Mouse (Mus musculus) stomach, postnatal 0 days (tissue): ENCODE measurements around the gene Isca1. TPM values are rescaled to one million over a fixed set of nuclear protein-coding genes. Genes with fewer than 3 reads are reported as not detected.
"Not testable (repeated sequence)": the region's sequence is repeated elsewhere in the genome, so short reads cannot be mapped to it uniquely, and the experiment has no call there.

Source experiments
- ATAC-seq: fragments of 200-750 bp; cut with Nextera tagmentation; 2 replicates; pipeline ENCODE4 v1.8.0; 2017; ENCODE audit not compliant: low FRiP score, low TSS enrichment
- DNase-seq: peaks from one replicate; pipeline ENCODE4 v3.0.0-alpha.2; 2016; ENCODE audit warnings: low spot score
- H3K27ac ChIP-seq: fragments of 300-500 bp; sonication (generic); replicated peaks from 2 replicates; pipeline ENCODE4 v1.5.1; 2014; ENCODE audit warnings: mild to moderate bottlenecking, control low read depth
- H3K27me3 ChIP-seq: fragments of 300-500 bp; sonication (generic); 2 replicates; pipeline ENCODE4 v1.6.1; 2014; ENCODE audit warnings: low read length; ENCODE audit not compliant: control insufficient read depth, insufficient read depth
- H3K36me3 ChIP-seq: fragments of 300-500 bp; sonication (generic); 2 replicates; pipeline ENCODE4 v1.6.1; 2014; ENCODE audit warnings: low read length, mixed read lengths; ENCODE audit not compliant: control insufficient read depth, insufficient read depth
- H3K4me1 ChIP-seq: fragments of 300-500 bp; sonication (generic); replicated peaks from 2 replicates; pipeline ENCODE4 v1.6.1; 2014; ENCODE audit warnings: antibody characterized with exemption; ENCODE audit not compliant: control insufficient read depth, insufficient read depth
- H3K4me2 ChIP-seq: fragments of 300-500 bp; sonication (generic); replicated peaks from 2 replicates; pipeline ENCODE4 v1.6.1; 2014; ENCODE audit warnings: low read depth, mild to moderate bottlenecking, control low read depth, moderate library complexity
- H3K4me3 ChIP-seq: fragments of 300-500 bp; sonication (generic); 2 replicates; pipeline ENCODE4 v1.5.1; 2014; ENCODE audit warnings: low read depth, low read length, control low read depth
- H3K9ac ChIP-seq: fragments of 300-500 bp; sonication (generic); 2 replicates; pipeline ENCODE4 v1.6.1; 2014; ENCODE audit warnings: mild to moderate bottlenecking, low read length, control low read depth, mixed read lengths
- H3K9me3 ChIP-seq: fragments of 300-500 bp; sonication (generic); 2 replicates; pipeline ENCODE4 v1.6.1; 2016; ENCODE audit warnings: low read length; ENCODE audit not compliant: control insufficient read depth
- CTCF ChIP-seq: IDR thresholded peaks from 2 replicates; pipeline ENCODE4 v1.5.1; 2016; ENCODE audit warnings: antibody characterized with exemption, low read depth, mild to moderate bottlenecking, moderate library complexity
- EP300 ChIP-seq: optimal IDR thresholded peaks from 2 replicates; pipeline ENCODE3; 2016; ENCODE audit warnings: antibody characterized with exemption
- WGBS: fragments of 180-500 bp; shearing (Covaris S2); extraction: QIAGEN DNeasy Blood & Tissue Kit; methylation state at CpG from one replicate; pipeline ENCODE4 v1.1.7; 2014; 5-methylcytosine and 5-hydroxymethylcytosine counted together
- polyA plus RNA-seq: library from polyadenylated mRNA; unstranded; fragments of >200 nt; fragmentation: Nextera tagmentation; extraction: Ambion mirVana; gene quantifications from 2 replicates; pipeline ENCODE4 v1.2.1, GENCODE M21; 2015

The Isca1 gene
- polyA plus RNA-seq, 1 experiment from 2014 or later: 73.4 TPM

DNA sequence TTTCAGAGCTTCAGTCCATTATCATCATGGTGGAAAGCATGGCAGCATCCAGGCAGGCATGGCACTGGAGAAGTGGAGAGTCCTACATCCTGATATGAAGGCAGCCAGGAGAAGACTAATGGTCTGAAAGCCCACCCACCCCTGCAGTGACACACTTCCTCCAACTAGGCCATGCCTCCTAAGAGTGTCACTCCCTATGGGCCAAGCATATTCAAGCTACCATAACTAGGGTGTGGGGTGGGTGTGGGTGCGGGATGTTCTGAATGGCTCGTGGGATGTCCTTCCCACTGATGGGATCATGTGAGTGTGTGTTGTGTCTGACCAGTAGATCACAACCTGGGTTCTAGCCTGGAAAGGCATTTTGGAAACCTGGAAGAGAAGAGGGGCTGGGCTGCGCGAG lies 35.7 kb downstream of the Isca1 start:
- Histone ChIP-seq H3K36me3 (no peaks in the 10 kb centered on the region), H3K4me2 (no peak overlapping the region), H3K9me3 (no peaks in the 10 kb centered on the region), H3K4me3 (no peak overlapping the region), H3K9ac (no peak overlapping the region), H3K4me1 (no peaks in the 10 kb centered on the region), H3K27me3 (no peaks in the 10 kb centered on the region), H3K27ac (no peak overlapping the region)
- DNase-seq (no peak), ATAC-seq (no peak)
- TF ChIP-seq CTCF (no peak), EP300 (no peak)
- 86% methylated on average over 2 of the region's 4 CpGs for WGBS

DNA sequence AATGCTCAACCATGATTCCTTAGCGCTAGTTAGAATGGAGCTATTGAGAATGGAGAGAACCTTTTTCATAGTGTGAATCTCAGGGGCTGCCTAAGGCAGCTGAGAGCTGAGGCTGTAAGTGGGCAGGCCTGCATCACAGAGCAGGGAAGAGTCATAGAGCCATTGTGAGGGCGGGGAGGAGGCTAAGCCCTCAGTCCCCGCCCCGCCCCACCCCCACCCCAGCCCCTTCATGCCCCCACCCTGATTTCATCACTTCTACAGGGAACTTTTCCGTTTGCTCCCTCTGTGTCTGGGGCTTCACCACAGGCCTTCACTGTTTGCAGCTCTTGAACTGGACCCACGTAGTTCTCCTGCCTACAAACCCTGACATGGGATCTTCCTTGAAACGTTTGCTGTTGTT lies 38.0 kb downstream of the Isca1 start, which contains the start of gene Spata31d1d:
Gene Spata31d1d, minus strand, starts transcription at position 101 of the 400 bp plus-strand sequence.
- 39% methylated on average over 7 of the region's 7 CpGs for WGBS
- no peak for DNase-seq
- Histone ChIP-seq H3K9me3 (no peaks in the 10 kb centered on the region), H3K27me3 (no peaks in the 10 kb centered on the region), H3K36me3 (no peaks in the 10 kb centered on the region), H3K4me1 (no peaks in the 10 kb centered on the region), H3K4me3 (no peak within 1 kb of the TSS), H3K27ac (no peak within 1 kb of the TSS), H3K4me2 (no peak within 1 kb of the TSS), H3K9ac (no peak within 1 kb of the TSS)
- ATAC-seq: no peak
- TF ChIP-seq CTCF (no peak), EP300 (no peak)

DNA sequence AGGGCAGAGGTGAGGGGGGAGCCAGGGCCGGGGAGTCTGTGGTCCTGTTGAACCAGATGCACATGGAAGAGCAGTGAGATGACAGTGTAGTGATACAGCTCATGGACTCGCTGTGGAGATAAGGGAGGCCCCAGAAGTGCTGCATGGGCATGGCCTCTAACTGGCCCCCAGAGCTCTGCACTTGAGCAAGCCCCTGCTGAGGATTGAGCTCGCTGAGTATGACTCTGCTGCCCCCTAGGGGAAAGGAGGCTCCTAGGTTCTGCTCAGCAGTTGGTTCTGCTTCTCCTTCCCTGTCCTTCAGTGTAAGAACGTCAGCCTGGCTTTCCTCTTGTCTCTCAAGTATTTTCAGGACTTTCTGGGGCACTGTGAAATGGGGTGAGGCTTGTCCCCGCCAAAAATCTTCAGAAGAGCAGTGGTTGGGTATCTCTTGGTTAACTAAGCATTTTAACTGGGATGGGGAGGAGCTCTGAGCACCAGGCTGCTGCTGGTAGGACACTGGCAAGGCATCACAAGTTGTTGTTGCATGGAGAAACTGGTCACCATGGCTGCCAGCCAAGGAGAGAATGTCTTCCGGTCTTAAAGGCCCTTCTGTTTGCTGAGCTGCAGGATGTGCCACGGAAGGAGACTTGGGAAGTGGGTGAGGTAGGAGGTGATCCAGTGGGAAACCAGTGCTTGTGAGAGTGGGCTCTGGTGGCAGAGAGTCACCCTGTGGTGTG lies 41.1 kb downstream of the Isca1 start:
- H3K27me3 ChIP-seq: no peaks in the 10 kb centered on the region
- H3K36me3 ChIP-seq: no peaks in the 10 kb centered on the region
- 21% methylated on average over 7 of the region's 7 CpGs for WGBS
- no peaks in the 10 kb centered on the region for H3K4me1 ChIP-seq
- no peak overlapping the region for H3K27ac ChIP-seq
- TF ChIP-seq CTCF (peak; percentile 98), EP300 (no peak)
- no peak overlapping the region for H3K9ac ChIP-seq
- peak; percentile 82 for DNase-seq
- no peak overlapping the region for H3K4me3 ChIP-seq
- no peaks in the 10 kb centered on the region for H3K9me3 ChIP-seq
- no peak overlapping the region for H3K4me2 ChIP-seq
- ATAC-seq: peak; percentile 79

DNA sequence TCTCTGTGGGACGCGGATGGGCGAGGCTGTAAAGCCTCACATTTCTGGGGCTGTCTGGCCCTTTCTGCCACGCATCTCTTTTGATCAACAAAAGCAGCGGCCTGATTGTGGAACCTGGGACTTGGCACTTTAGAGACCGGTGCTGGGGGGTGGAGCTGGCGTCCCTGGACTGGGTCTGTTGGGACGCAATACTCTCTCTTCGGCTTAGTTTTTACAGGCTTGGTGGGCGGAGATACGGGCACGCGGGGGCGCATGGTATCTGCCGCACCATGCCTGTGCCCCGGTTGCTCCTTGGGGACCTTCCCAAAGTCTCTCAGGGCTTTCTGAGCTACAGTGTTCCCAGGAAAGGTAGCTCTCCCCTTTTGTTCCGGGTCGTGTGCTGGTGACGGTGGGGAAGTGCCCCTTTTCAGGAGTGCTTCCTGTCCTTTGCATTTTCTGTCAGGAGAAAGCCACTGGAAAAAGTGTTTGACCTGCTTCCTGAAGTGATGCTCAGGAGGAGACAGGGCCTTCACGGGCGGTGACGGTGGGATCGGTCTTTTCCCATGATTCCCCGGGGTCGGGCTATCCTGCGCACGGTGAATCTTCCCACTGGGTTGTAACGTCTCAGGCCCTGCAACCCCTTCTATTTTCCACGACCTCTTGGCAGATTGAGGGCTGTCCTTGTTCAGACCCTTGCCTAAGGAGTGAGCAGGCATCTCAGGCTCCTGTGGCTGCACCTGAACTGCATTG lies 43.3 kb downstream of the Isca1 start:
- H3K4me2 ChIP-seq: peak overlapping the region; percentile 32
- no peak overlapping the region for H3K4me3 ChIP-seq
- H3K4me1 ChIP-seq: no peaks in the 10 kb centered on the region
- H3K9me3 ChIP-seq: no peaks in the 10 kb centered on the region
- H3K27me3 ChIP-seq: no peaks in the 10 kb centered on the region
- DNase-seq: no peak
- 35% methylated on average over 29 of the region's 29 CpGs for WGBS
- no peak for ATAC-seq
- no peak overlapping the region for H3K27ac ChIP-seq
- no peak overlapping the region; the same call in 1 of the 2 replicates for H3K9ac ChIP-seq
- no peak for TF ChIP-seq CTCF
- no peak for TF ChIP-seq EP300
- H3K36me3 ChIP-seq: no peaks in the 10 kb centered on the region

DNA sequence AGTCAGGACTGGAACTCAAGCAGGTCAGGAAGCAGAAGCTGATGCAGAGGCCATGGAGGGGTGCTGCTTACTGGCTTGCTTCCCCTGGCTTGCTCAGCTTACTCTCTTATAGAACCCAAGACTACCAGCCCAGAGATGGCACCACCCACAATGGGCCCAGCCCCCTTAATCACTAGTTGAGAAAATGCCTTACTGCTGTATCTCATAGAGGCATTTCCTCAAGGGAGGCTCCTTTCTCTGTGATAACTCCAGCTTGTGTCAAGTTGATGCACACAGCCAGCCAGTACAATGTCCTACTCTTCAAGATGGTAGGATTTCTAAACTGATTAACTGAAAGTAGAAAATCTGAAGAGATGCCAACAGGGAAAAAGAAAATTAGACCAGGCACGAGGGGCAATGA lies 47.5 kb downstream of the Isca1 start:
- not testable (repeated sequence) for H3K27me3 ChIP-seq, H3K4me3 ChIP-seq, H3K4me1 ChIP-seq, H3K9ac ChIP-seq, H3K4me2 ChIP-seq, H3K9me3 ChIP-seq, DNase-seq, H3K27ac ChIP-seq, ATAC-seq, H3K36me3 ChIP-seq
- 83% methylated on average over 1 of the region's 1 CpGs for whole genome bisulfite sequencing

DNA sequence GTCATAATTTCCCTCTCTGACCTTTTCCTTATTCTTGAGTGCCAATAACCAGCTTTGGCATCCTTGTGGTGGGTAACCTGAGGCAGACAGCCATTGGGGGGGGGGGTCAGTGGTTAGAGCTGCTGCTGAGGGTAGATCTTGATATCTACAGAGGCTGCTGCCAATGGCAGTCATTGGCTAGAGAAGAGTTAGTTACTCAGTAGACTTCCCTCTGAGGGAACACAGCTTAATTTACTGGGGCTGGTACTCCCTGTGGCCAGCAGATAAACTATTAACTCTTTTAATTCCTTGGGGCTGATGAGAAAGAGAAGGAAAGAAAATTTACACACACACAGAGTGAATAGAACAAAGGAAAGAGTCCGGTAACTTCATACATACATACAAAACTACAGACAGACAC lies 50.1 kb downstream of the Isca1 start:
- DNase-seq (no peak), ATAC-seq (no peak)
- WGBS: 91% methylated on average over 1 of the region's 1 CpGs
- H3K9me3 ChIP-seq: no peaks in the 10 kb centered on the region
- no peak overlapping the region for H3K4me3 ChIP-seq
- no peak overlapping the region for H3K9ac ChIP-seq
- H3K27me3 ChIP-seq: no peaks in the 10 kb centered on the region
- no peak overlapping the region for H3K4me2 ChIP-seq
- TF ChIP-seq CTCF: no peak
- TF ChIP-seq EP300: no peak
- H3K27ac ChIP-seq: no peak overlapping the region
- no peaks in the 10 kb centered on the region for H3K4me1 ChIP-seq
- H3K36me3 ChIP-seq: no peaks in the 10 kb centered on the region

DNA sequence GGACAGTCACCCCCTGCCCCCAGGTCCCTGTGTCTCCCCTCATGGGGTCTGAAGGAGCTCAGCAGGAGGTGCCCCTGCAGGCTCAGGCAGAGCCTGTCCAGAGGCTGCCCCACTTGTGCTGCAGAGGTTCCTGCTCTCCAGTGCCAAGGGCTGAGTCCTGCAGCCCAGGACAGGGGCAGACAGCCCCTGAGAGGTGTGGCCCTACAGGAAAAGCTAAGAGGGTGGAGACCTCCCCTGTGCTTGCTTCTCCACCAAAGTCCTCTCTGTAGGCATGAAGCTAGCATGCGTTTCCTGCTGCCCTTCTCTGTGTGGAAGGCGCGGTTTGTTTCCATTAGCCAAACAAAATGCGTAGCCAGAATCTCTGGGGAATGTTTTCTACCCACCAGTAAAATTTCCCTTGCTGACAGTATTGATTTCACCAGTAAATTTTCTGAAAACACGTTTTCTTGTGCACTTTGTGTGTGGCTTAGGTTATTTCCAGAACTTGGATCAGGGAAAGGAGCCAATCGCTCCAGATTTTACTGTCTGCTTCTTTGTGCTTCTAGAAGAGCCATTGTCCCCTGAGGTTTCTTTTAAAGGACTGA lies 50.7 kb downstream of the Isca1 start:
- H3K27ac ChIP-seq, H3K36me3 ChIP-seq, H3K9ac ChIP-seq, H3K27me3 ChIP-seq, H3K4me3 ChIP-seq, H3K4me1 ChIP-seq, H3K4me2 ChIP-seq, H3K9me3 ChIP-seq: not testable (repeated sequence)
- DNase-seq: peak; percentile 51
- ATAC-seq: peak; percentile 75
- WGBS: 19% methylated on average over 6 of the region's 6 CpGs
